Mouse (Mus musculus): ENCODE measurements around the gene Senp2. TPM values are rescaled to one million over a fixed set of nuclear protein-coding genes. Genes with fewer than 3 reads are reported as not detected.
A peak's percentile ranks its signal among the peaks of the same experiment; 100 is the strongest.

Senp2 gene
- polyA plus RNA-seq, 1 experiment = 87.9 TPM

DNA sequence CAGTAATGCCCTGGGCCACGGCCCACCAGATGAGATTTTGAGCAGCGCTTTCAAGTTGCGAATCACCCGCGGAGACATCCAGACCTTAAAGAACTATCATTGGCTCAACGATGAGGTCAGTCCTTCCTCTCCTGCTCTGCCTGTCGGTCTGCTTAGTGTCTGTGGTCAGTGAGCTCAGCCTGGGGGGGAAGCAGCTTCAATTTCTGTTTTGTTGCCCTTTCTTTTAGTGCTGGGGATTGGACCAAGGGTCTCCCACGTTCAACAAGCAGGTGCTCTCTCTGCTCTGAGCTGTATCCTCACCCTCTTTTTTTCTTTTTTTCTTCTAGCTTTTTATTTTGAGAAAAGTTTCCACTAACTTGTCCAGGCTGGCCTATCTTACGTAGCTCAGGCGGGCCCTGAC lies 29.3 kb downstream of the Senp2 start:
- H3K4me3 ChIP-seq (ENCODE audit: low read depth, low read length) = no peak overlapping the region
- H3K9me3 ChIP-seq (replicated peaks; ENCODE audit: control insufficient read depth, insufficient read depth, low read length, poor library complexity, severe bottlenecking) = peaks cover 25% of the 10 kb centered on the region
- H3K27me3 ChIP-seq (ENCODE audit: control insufficient read depth, insufficient read depth, low read length, poor library complexity, severe bottlenecking) = no peaks in the 10 kb centered on the region
- no peak overlapping the region for H3K27ac ChIP-seq (ENCODE audit: insufficient read depth, low read length)
- no peak overlapping the region for H3K9ac ChIP-seq (ENCODE audit: low read depth, poor library complexity, severe bottlenecking)
- H3K4me1 ChIP-seq (ENCODE audit: control insufficient read depth, insufficient read depth, low read length) = no peaks in the 10 kb centered on the region
- peaks cover 31% of the 10 kb centered on the region for H3K36me3 ChIP-seq (ENCODE audit: control insufficient read depth, insufficient read depth, low read length, poor library complexity, severe bottlenecking)
- TF ChIP-seq CTCF (IDR thresholded peaks at IDR 0.05; ENCODE audit: low read depth, low read length) (no peak), POLR2A (IDR thresholded peaks at IDR 0.05; ENCODE audit: insufficient read depth, low read length) (no peak), EP300 (IDR thresholded peaks at IDR 0.05; ENCODE audit: insufficient read depth, low read depth, low read length) (no peak)

GRCm38 (mm10) chr16:22039978-22040377 lies 30.7 kb downstream of the Senp2 start:
- no peaks in the 10 kb centered on the region for H3K27me3 ChIP-seq (ENCODE audit: control insufficient read depth, insufficient read depth, low read length, poor library complexity, severe bottlenecking)
- no peak overlapping the region for H3K9ac ChIP-seq (ENCODE audit: low read depth, poor library complexity, severe bottlenecking)
- no peaks in the 10 kb centered on the region for H3K4me1 ChIP-seq (ENCODE audit: control insufficient read depth, insufficient read depth, low read length)
- peaks cover 22% of the 10 kb centered on the region for H3K9me3 ChIP-seq (replicated peaks; ENCODE audit: control insufficient read depth, insufficient read depth, low read length, poor library complexity, severe bottlenecking)
- H3K27ac ChIP-seq (ENCODE audit: insufficient read depth, low read length) = no peak overlapping the region
- H3K4me3 ChIP-seq (ENCODE audit: low read depth, low read length) = no peak overlapping the region
- peaks cover 43% of the 10 kb centered on the region for H3K36me3 ChIP-seq (ENCODE audit: control insufficient read depth, insufficient read depth, low read length, poor library complexity, severe bottlenecking)
- no peak for TF ChIP-seq CTCF (IDR thresholded peaks at IDR 0.05; ENCODE audit: low read depth, low read length)

DNA sequence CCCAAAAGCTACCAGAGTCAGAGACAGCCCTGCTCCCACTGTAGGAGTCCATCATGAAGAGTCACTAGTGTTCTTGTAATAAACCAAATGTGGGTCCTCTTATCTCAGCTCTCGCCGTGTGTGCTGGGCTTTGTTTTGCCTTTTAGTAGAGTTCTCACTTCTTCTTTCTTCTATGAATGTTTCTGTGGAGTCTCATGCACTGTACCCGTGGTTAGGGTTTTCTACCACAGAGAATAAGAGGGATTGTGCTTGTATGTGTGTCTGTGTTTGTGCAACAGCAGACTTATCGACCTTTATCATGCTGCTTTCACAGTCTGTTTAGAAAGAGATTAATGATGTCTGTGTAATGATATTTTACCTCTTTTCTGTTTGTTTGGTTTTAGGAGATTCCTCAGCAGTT lies 34.5 kb downstream of the Senp2 start:
- TF ChIP-seq POLR2A (IDR thresholded peaks at IDR 0.05; ENCODE audit: insufficient read depth, low read length) (no peak), EP300 (IDR thresholded peaks at IDR 0.05; ENCODE audit: insufficient read depth, low read depth, low read length) (no peak), CTCF (IDR thresholded peaks at IDR 0.05; ENCODE audit: low read depth, low read length) (no peak)
- no peaks in the 10 kb centered on the region for H3K4me1 ChIP-seq (ENCODE audit: control insufficient read depth, insufficient read depth, low read length)
- peaks cover 29% of the 10 kb centered on the region for H3K36me3 ChIP-seq (ENCODE audit: control insufficient read depth, insufficient read depth, low read length, poor library complexity, severe bottlenecking)
- no peak overlapping the region for H3K27ac ChIP-seq (ENCODE audit: insufficient read depth, low read length)
- H3K27me3 ChIP-seq (ENCODE audit: control insufficient read depth, insufficient read depth, low read length, poor library complexity, severe bottlenecking) = no peaks in the 10 kb centered on the region
- no peak overlapping the region for H3K4me3 ChIP-seq (ENCODE audit: low read depth, low read length)
- no peaks in the 10 kb centered on the region for H3K9me3 ChIP-seq (replicated peaks; ENCODE audit: control insufficient read depth, insufficient read depth, low read length, poor library complexity, severe bottlenecking)
- H3K9ac ChIP-seq (ENCODE audit: low read depth, poor library complexity, severe bottlenecking) = no peak overlapping the region

DNA sequence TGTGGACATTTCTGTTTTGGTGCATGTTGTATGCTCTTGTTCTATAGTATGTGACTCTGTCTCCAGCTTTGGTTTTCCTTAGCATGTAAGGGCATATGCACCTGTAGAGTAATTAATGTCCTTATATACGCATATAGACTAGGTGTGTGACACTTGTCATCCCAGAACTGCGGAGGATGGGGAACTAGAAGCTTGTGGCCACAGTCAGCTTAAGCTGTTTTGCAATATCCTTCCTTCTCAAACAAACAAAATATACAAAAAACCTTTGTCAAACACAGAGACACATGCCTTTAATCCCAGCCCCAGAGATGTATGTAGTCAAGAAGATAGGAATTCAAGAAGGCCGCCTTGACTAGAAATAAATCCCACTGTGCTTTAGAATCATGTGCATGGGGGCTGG lies 36.6 kb downstream of the Senp2 start:
- TF ChIP-seq CTCF (IDR thresholded peaks at IDR 0.05; ENCODE audit: low read depth, low read length) (no peak), POLR2A (IDR thresholded peaks at IDR 0.05; ENCODE audit: insufficient read depth, low read length) (no peak), EP300 (IDR thresholded peaks at IDR 0.05; ENCODE audit: insufficient read depth, low read depth, low read length) (no peak)
- peaks cover 24% of the 10 kb centered on the region for H3K36me3 ChIP-seq (ENCODE audit: control insufficient read depth, insufficient read depth, low read length, poor library complexity, severe bottlenecking)
- H3K9ac ChIP-seq (ENCODE audit: low read depth, poor library complexity, severe bottlenecking) = no peak overlapping the region
- no peaks in the 10 kb centered on the region for H3K4me1 ChIP-seq (ENCODE audit: control insufficient read depth, insufficient read depth, low read length)
- no peaks in the 10 kb centered on the region for H3K27me3 ChIP-seq (ENCODE audit: control insufficient read depth, insufficient read depth, low read length, poor library complexity, severe bottlenecking)
- H3K27ac ChIP-seq (ENCODE audit: insufficient read depth, low read length) = no peak overlapping the region
- H3K4me3 ChIP-seq (ENCODE audit: low read depth, low read length) = no peak overlapping the region
- H3K9me3 ChIP-seq (replicated peaks; ENCODE audit: control insufficient read depth, insufficient read depth, low read length, poor library complexity, severe bottlenecking) = no peaks in the 10 kb centered on the region

DNA sequence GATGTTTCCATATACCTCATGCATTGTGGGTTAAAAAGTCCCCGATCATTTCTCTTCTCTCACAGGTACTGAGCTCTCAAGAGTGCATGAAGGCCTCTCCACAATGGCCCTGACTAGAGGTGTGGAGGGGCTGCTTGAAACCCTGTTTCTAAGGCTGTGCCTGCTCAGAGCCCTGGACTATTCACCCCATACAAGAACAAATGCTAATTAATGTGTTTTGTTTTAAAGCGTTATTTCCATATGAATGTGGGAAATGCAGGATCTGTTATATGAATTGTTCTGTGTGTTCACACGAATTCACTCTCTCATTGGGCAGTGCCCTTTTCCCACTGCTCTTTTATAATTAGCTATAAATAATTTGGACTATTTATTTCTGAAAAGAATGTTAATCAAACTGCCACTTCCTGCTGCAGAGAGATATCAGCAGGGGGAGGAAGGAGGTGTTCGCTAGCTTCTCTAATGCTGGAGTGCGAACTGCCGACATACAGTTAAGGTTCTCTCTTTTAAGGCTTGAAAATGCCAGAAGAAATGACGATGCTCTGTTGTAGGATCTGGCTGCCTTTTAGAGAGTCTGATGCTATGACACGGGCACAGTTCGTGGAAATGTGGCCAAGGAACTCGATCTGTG lies 37.6 kb downstream of the Senp2 start:
- no peaks in the 10 kb centered on the region for H3K4me1 ChIP-seq (ENCODE audit: control insufficient read depth, insufficient read depth, low read length)
- H3K9me3 ChIP-seq (replicated peaks; ENCODE audit: control insufficient read depth, insufficient read depth, low read length, poor library complexity, severe bottlenecking) = no peaks in the 10 kb centered on the region
- H3K9ac ChIP-seq (ENCODE audit: low read depth, poor library complexity, severe bottlenecking) = no peak overlapping the region
- no peak overlapping the region for H3K27ac ChIP-seq (ENCODE audit: insufficient read depth, low read length)
- no peak for TF ChIP-seq POLR2A (IDR thresholded peaks at IDR 0.05; ENCODE audit: insufficient read depth, low read length)
- no peak for TF ChIP-seq EP300 (IDR thresholded peaks at IDR 0.05; ENCODE audit: insufficient read depth, low read depth, low read length)
- no peak for TF ChIP-seq CTCF (IDR thresholded peaks at IDR 0.05; ENCODE audit: low read depth, low read length)
- no peak overlapping the region for H3K4me3 ChIP-seq (ENCODE audit: low read depth, low read length)
- H3K36me3 ChIP-seq (ENCODE audit: control insufficient read depth, insufficient read depth, low read length, poor library complexity, severe bottlenecking) = peaks cover 18% of the 10 kb centered on the region
- no peaks in the 10 kb centered on the region for H3K27me3 ChIP-seq (ENCODE audit: control insufficient read depth, insufficient read depth, low read length, poor library complexity, severe bottlenecking)

GRCm38 (mm10) chr16:22053411-22053810 lies 44.1 kb downstream of the Senp2 start:
- Histone ChIP-seq H3K27me3 (ENCODE audit: control insufficient read depth, insufficient read depth, low read length, poor library complexity, severe bottlenecking) (no peaks in the 10 kb centered on the region), H3K9ac (ENCODE audit: low read depth, poor library complexity, severe bottlenecking) (no peak overlapping the region), H3K27ac (ENCODE audit: insufficient read depth, low read length) (no peak overlapping the region), H3K36me3 (ENCODE audit: control insufficient read depth, insufficient read depth, low read length, poor library complexity, severe bottlenecking) (no peaks in the 10 kb centered on the region), H3K9me3 (replicated peaks; ENCODE audit: control insufficient read depth, insufficient read depth, low read length, poor library complexity, severe bottlenecking) (no peaks in the 10 kb centered on the region), H3K4me1 (ENCODE audit: control insufficient read depth, insufficient read depth, low read length) (no peaks in the 10 kb centered on the region), H3K4me3 (ENCODE audit: low read depth, low read length) (peak overlapping the region; percentile 4; the same call in 1 of the 2 replicates)
- no peak for TF ChIP-seq EP300 (IDR thresholded peaks at IDR 0.05; ENCODE audit: insufficient read depth, low read depth, low read length)
- no peak for TF ChIP-seq CTCF (IDR thresholded peaks at IDR 0.05; ENCODE audit: low read depth, low read length)
- TF ChIP-seq POLR2A (IDR thresholded peaks at IDR 0.05; ENCODE audit: insufficient read depth, low read length) = no peak
